Mouse (Mus musculus): Measurements from ENCODE around the gene Def8.

The Def8 gene

DNA sequence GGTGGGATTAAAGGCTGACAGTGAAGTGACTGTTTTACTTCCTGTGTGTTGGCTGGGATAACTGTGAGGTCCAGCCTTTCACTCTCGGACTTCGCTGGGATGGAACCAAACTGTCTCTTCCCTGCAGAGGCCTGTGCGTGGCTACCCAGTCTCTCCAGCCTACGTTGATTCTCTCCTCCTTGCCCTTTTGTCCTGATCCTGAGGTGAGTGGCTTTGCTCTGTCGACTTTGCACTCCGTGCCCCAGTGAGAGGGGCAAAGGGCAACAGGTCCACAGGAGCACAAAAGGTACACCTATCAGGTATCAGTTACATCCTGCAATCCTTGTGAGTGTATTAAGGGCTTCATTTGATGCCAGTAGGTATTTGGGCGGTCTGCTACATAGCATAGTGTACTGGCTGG is at the start of gene Def8:
Def8 (plus strand) TSS at position 87 of the 400 bp plus-strand sequence.
- DNase-seq (ENCODE audit: extremely low read depth, low read depth, low spot score): no peak

DNA sequence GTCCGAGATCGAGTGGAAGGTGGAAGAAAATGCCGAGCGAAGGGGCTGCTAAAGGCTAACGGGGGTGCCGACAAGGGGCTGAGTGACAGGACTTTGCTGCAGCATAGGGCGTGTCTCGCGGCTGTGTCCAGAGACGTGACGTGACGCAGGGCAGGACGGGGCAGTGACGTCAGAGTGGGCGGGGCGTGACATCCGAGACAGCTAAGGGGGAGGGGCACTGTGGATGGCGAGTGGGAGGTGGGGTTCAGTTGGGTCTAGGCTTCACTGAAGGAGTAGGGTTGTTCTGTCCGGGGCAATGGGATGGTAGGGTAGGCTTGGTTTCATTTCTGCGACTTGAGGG is 49.1 kb upstream of the Def8 start:
- no peak for DNase-seq (ENCODE audit: extremely low read depth, low read depth, low spot score)

DNA sequence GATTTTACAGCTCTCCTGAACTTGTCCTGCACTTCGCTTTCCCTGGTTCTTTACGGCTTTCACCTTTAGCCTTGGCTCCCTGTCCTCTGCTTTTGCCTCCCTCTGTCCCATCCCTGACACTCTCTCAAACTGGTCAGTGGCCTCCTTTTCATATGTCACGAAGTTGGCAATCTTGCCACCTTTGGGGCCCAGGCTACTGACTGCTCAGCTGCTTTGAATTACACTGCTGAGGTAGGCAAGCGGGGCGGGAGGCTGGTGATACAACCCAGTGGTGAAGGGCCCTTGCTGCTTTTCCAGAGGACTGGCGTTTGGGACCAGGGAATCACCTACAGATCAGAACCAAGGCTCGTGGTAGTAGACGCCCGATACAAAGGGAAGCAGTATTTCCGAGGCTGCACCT is 47.6 kb upstream of the Def8 start:
- DNase-seq (ENCODE audit: extremely low read depth, low read depth, low spot score): no peak

DNA sequence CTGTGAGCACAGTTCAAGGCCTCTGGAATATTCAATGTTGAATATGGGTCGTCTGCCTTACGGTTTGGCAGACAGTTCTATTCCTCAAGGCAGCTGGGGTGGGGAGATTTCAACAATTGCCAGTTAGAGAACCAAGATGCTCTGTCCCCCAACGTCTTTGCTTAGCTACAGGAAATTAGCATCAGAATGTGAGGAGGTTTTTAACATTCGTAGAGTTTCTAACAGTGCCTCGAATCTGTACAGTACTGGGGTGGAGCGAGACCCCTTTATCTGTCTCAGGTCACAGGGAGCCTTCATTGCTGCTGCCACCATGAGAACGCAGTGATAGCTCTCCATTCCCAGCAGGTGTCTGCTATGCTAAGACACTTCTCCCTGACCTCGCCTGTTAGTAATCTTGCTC is 47.2 kb upstream of the Def8 start:
- no peak for DNase-seq (ENCODE audit: extremely low read depth, low read depth, low spot score)

DNA sequence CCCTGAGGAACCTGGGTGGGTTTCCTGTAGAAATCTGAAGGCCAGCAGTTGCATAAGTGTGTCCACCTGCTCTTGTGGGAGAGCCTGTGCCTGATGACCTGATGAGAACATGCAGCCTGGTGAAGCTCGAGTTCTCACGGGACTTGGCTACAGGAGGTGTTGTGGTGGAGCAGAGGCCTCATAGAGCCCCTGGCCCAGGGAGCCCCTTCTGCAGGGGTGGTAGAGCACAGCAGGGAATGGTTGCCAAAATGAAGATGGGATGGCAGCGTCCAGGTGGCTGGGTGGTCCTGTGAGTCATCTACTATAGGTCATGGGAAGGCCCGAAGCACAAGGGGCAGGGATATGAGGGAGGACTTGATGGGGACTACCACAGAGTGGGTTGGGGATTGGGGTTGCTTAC is 41.6 kb upstream of the Def8 start:
- DNase-seq (ENCODE audit: extremely low read depth, low read depth, low spot score): no peak

DNA sequence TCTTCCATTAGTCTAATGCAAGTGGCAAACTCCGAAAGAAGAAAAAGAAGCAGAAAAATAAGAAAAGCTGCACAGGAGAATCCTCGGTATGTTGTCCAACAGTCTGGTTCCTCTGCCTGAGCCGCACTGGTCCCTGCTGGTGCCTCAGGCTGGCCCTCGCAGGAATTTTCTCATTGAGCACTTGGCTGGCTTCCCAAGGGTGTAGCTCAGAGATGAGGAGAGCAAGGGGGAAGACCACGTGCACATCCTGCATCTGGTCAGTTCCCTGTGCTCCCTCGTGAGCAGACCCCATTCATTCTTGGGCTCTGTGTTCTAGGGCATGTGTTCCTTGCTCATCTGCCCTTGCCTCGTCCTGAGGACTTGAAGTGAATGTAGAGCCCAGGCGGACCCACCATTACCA is 40.8 kb upstream of the Def8 start:
- DNase-seq (ENCODE audit: extremely low read depth, low read depth, low spot score): no peak

DNA sequence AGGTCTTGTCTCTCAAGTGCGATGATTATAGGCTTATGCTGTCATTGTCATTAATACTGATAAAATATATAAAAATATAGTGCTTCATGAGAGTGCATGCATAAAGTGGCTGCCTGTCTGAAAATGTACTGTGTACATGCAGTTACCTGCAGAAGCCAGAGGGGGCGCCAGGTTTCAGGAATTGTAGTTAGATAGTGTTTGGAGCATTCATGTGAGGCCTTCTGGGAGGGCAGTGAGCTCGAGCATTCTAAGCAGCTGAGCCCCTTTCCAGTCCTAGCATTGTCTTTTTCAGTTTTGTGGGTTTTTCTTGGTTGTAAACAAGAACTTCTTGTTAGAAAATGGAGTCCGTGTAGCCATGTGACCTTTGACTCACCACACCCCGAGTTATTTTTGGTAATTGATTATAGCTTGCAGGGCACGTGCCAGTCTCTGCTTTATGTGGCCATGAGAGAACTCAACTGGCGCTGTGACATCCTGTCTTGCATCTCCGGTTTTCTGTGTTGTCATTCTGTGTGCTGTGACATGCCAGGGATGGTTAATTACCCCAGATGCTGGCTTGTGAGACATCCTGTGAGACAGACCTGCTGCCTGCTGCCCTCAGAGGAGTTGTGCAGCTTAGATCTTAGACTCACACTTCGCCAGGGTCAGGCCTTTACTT is 38.3 kb upstream of the Def8 start:
- no peak for DNase-seq (ENCODE audit: extremely low read depth, low read depth, low spot score)

DNA sequence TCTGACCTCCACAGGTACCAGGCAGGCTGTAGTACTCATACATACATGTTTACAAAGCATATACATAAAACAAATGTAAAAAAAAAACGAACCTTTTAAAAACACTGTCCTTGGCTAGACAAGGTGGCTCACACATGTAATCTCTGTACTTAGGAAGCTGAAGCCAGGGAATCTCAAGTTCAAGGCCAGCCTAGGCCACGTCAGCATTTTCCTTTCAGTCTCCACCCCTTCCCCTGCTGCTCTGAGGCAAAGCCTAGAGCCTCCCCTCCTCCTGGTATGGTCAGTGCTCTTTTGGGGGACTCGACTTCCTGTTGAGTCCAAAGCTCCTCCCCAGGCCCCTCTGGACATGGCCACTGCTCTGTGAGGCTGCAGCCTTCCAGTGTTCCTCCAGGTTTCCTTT is 36.3 kb upstream of the Def8 start:
- no peak for DNase-seq (ENCODE audit: extremely low read depth, low read depth, low spot score)

DNA sequence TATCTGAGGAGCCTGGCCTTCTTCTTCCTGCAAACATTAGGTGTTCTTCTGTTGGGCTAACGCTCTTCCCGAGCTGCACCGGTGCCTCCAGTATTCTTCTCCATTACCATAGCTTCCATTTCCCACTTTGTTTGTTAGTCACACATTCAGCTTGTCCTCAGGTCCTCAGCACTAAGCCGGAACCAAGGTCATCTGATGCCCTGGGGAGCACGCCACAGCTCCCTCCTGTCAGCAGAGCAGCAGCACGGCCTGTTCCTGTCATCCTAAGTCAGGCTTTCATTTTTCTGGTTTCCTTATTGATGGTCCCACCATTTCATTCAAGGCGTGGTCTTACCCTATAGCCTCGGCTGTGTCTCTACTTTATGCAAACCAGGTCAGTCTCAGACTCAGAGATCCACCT is 35.5 kb upstream of the Def8 start:
- DNase-seq (ENCODE audit: extremely low read depth, low read depth, low spot score): no peak

DNA sequence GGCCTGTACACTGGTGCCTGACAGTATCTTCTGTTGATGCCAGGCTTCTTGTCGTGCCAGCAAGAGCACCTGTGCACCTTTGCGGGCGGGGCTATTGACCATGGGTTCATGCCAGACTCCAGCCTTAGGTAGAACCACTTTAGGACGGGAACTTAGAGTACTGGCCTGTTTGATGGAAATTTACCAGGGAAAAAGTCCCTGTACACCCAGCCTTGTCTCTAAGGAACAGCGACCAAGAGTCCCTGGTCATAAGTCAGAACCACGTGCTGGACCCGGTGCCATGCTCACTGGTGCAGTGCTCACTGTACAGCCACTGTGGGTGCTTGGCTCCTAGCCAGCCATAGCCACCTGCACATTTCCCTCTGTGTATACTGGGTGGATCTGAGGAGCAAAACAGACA is 34.3 kb upstream of the Def8 start:
- no peak for DNase-seq (ENCODE audit: extremely low read depth, low read depth, low spot score)

DNA sequence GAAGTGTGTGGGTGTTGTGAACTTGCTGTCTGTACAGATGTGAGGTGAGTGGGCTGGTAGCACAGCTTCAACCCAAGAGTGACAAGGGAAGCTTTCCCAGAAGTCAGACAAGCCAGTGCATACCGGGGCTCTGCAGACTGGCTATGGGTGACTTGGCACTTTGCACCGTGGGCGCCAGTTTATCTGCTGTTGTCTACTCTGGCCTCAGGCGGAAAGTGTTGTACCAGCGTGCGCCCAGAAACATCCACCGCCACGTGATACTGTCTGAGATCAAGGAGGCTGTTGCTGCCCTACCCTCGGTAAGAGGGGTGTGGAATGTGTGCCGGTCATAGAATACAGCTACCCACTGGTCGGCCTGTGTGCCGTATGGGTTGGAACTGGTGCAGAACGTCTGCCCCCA is 25.0 kb upstream of the Def8 start:
- no peak for DNase-seq (ENCODE audit: extremely low read depth, low read depth, low spot score)

DNA sequence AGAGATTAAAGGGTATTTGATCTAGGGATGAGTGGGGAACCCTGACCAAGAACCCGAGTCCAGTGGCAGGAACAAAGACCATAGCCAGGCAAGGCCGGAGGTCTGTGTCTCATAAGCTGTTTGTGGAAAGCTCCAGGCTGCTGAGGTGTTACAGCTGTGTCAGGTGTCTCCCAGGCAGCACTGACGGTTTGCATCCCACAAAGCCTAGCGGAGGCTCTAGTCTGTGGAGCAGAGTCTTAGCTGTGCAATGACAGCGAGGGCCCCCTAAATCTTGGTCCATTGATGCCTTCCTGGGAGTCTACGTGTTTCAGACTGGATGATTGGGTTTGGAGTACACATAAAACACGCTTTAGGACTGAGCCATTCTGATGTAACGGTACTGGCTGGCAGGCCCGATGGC is 21.4 kb upstream of the Def8 start:
- no peak for DNase-seq (ENCODE audit: extremely low read depth, low read depth, low spot score)

DNA sequence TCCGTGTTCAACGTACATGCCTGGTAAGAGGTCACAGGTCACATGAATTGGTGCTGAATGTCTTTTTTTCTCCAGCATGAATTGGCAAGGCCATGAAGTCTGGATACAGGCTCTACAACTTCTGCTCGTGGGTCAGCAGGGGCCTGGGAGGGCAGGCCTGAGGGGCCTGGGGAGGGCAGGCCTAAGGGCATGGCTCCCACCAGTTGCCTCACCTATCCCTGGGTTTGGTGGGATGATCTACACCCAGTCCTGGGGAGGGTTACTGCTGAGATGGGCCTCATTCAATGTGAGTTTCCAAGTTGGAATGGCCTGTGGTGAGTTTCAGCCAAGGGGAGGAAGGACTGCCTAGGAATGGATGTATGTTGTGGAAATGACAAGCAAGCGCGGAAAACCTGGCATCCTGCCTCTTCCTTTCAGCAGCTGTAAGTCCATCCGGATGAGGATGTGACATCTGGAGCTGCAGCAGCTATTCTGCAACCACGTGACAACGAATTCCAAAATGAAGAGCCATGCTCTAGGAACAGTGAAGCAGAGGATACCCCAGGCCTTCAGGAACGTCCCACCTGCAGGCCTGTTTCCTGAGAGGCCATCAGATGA is 20.5 kb upstream of the Def8 start:
- DNase-seq (ENCODE audit: extremely low read depth, low read depth, low spot score): no peak

DNA sequence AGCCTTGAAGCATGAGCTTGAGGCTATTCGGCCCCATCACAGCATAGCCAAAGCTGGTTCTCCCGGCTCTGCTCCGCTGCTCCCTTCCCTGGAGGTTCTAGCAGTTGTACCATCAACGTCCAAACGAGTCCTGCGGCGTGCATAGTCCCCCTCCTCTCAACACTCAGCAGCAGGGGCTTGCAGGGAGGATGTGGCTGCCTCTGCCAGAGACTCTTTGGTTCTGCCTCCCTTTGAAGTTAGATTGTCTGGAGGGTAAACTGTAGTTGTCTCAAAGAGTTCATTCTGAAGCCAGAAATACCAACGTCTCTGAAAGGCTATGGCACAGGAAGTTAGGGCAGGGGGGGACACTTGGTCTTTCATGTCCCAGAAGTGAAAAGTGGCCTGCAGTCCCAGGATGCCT is 18.8 kb upstream of the Def8 start:
- no peak for DNase-seq (ENCODE audit: extremely low read depth, low read depth, low spot score)

DNA sequence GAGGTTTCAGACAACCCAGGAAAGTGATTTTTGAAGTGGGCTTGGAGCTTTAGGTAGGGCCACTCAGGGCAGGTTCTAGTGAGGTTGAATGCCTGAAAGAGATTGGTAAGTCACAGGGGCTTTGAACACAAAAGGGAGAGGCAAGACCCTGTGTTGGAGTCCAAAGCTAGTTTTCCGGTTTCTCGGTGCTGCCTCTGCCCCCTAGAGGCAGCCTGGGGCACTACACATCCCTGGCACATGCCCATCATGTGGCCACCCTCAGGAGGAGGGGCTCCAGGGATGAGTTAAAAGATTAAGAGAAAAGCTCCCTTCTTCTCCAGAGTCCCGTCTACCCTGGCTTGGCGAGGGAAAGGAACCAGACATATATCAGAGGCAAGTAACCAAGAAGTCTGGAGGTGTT is 16.5 kb upstream of the Def8 start, which contains the start of gene Mc1r:
Mc1r (plus strand) TSS at position 322 of the 400 bp plus-strand sequence.
- no peak for DNase-seq (ENCODE audit: extremely low read depth, low read depth, low spot score)

DNA sequence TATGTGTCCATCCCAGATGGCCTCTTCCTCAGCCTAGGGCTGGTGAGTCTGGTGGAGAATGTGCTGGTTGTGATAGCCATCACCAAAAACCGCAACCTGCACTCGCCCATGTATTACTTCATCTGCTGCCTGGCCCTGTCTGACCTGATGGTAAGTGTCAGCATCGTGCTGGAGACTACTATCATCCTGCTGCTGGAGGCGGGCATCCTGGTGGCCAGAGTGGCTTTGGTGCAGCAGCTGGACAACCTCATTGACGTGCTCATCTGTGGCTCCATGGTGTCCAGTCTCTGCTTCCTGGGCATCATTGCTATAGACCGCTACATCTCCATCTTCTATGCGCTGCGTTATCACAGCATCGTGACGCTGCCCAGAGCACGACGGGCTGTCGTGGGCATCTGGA is 15.7 kb upstream of the Def8 start:
- no peak for DNase-seq (ENCODE audit: extremely low read depth, low read depth, low spot score)

DNA sequence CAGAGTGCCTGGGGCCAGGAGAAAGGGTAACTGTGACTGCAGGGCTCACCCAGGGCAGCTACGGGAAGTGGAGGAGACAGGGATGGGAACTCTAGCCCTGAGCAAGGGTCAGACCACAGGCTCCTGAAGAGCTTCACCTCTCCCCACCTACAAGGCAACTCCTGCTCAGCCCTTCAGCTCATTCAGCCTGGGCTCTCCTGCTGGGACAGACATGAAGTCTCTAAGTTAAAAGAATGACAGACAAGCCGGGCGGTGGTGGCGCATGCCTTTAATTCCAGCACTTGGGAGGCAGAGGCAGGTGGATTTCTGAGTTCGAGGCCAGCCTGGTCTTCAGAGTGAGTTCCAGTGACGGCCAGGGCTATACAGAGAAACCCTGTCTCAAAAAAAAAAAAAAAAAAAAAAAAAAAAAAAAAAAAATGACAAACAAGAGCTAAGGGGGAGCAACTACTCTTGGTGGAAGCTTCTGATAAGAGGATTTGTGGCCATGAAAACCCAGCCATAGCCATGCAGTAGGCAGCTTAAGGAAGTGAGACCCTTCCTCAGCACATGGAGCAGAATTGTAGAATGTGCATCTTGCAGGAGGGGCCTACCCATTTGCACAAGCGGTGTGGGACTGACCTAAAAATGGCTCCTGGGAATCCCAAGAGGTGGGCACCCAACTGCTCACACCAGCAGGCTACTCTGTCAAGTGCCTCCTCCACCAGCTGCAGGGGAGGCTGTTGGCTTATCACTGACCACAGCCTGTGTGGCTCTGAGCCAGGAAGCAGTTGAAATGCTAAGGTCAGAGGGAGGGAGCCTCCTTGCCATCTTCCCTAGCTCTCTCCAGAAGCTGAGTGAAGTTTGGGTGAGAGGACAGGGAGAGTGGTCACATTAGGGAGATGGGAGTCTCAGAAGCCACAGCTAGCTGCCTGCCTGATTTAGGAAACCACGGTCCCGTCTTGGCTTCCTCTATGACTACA is 14.5 kb upstream of the Def8 start:
- no peak for DNase-seq (ENCODE audit: extremely low read depth, low read depth, low spot score)

DNA sequence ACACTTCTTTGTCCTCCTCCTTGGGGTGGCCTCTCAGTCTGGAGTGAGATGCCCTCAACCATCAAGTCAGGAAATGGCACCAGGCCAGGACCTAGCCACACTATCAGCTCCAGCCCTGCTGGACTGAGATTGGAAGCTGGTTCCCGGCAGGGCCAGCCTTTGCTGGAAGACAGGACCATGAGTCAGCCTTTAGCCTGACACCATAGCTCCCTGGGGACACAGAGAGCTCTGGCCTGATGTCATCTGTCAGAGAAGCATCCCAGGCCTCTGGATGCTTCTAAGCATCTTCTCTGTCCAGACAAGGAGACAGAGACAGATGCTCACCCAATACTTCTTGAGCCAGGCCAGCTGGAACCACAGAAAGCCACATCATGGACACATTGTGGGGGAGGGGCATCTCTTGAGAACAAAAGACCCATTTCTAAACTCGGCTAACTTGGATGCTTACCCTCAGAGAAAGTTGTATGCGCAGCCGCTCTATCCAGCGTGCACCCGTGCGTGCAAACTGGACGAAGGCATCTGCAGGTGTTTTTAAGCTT is 13.2 kb upstream of the Def8 start:
- DNase-seq (ENCODE audit: extremely low read depth, low read depth, low spot score): no peak

DNA sequence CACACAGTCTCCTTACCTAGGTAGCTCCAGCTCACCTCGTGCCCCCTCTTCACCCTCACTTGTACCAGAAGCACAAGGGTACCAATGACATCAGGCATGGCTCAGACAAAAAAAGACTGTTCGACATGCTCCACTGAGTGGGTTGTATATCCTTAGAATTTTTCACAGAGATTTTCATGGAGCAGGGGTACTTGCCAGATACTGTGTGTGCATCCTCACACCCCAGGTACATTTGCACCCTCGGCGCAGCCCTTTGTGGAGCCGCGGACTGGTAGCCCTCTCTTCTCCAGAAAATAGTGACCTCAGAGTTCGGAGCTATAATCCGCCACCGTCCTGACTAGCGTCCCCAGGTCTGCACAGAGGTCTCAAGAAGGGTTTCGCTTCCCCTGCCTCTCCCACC is 12.5 kb upstream of the Def8 start:
- DNase-seq (ENCODE audit: extremely low read depth, low read depth, low spot score): no peak

DNA sequence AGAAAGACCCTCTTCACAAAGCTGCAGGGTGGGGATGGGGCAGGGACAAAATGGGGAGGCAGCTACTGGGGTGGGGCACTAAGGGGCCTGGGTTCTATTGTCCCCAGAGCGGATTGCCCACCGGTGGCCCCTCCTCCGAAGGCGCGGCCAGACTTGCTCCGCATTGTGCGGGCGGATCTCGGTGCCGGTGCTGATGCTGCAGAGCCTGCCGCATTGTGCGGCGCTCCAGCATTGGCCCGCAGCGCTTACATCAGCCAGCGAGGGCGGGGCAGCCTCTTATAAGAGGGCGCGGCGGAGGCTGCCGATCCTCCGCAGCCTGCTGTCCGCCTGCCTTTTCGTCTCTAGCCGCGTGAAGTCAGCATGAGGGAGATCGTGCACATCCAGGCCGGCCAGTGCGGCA is 12.1 kb upstream of the Def8 start, which contains the start of gene Tubb3:
Tubb3 (plus strand) TSS at position 179 of the 400 bp plus-strand sequence.
- no peak for DNase-seq (ENCODE audit: extremely low read depth, low read depth, low spot score)

DNA sequence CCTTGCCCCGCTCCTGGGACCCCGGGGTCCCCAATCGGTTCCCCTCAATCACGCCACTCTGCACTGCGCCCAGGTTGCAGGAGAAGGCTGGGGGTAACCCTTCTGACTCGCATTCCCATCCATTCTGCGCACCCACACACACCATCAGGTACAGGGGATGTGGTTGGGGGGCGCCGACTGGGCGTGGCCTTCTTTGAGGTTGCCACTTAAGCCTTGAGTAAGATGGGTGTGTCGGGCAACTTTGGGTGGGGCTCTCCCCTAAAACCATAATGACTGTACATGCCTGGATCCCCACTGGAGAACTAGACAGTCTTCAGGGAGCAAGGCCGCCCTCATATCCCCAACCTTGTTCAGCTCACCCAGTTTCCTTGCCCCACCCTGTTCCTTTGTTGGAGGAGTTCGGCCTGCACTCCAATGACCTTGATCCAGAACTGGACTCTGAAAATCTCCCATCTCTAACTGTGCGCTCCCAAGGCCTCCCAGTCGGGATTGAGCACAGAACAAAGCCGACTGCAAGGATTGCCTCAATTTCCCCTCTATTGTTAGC is 11.5 kb upstream of the Def8 start:
- DNase-seq (ENCODE audit: extremely low read depth, low read depth, low spot score): no peak

Measured in fat pad, adult 2 months (tissue).